Mouse (Mus musculus): ENCODE measurements around the gene Emilin2. TPM values are rescaled to one million over a fixed set of nuclear protein-coding genes. Genes with fewer than 3 reads are reported as not detected.

Emilin2 gene
- total and polyA plus RNA-seq, 3 experiments: 37.2 to 43.5 (median 43.3) TPM

DNA sequence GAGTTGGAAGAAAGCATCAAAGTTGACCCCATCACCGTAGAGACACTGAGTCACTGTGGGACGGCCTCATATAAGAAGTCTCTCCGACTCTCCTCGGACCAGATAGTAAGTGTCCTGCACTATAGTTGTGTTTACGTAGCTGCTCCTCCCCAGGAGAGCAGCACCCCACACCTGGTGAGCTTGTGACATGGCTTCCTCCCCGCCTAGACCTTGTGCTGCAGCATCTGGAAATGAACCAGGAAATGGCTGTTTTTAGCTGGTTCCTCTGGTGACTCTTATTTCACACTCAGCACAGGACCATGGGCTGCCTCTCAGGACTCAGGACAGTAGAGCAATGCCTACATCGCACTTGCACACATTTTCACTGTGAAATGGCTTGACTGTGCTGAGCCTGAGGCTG, 69.1 kb downstream of the Emilin2 start:
- H3K36me3 ChIP-seq (ENCODE audit: control insufficient read depth, insufficient read depth, low read length): no peaks in the 10 kb centered on the region
- H3K27me3 ChIP-seq (ENCODE audit: control insufficient read depth, insufficient read depth, low read length): no peaks in the 10 kb centered on the region
- H3K4me1 ChIP-seq (ENCODE audit: control insufficient read depth, insufficient read depth, low read length): no peaks in the 10 kb centered on the region
- H3K79me2 ChIP-seq (replicated peaks; ENCODE audit: control insufficient read depth, insufficient read depth, low read length): no peaks in the 10 kb centered on the region
- intact Hi-C loops (cut with DNase I): no loop called here
- DNase-seq: no peak
- no peak overlapping the region for H3K27ac ChIP-seq
- no peak overlapping the region for H3K9ac ChIP-seq (ENCODE audit: low read depth, low read length)
- H3K4me3 ChIP-seq: no peak overlapping the region
- WGBS: 94% methylated on average over 7 of the region's 7 CpGs
- no peak for TF ChIP-seq CTCF (IDR thresholded peaks at IDR 0.05)

DNA sequence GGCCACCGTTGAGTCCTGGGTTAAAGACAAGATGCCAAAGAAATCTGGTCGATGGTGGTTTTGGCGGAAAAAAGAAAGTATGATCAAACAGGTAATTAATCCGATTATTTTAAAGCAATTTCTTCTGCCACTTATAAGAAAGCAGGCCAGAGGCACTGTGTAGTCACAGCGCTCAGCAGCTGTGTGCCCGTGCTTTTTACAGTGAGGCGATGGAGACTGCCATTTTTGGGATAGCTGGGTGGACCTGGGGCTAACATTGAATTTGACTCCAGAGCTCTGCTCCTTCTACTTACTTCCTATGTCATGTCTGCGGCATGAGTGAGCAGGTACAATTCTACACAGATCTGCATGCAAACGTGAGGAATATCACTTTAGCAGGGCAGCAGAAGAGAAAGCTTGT, 71.0 kb downstream of the Emilin2 start:
- intact Hi-C loops (cut with DNase I): no loop called here

DNA sequence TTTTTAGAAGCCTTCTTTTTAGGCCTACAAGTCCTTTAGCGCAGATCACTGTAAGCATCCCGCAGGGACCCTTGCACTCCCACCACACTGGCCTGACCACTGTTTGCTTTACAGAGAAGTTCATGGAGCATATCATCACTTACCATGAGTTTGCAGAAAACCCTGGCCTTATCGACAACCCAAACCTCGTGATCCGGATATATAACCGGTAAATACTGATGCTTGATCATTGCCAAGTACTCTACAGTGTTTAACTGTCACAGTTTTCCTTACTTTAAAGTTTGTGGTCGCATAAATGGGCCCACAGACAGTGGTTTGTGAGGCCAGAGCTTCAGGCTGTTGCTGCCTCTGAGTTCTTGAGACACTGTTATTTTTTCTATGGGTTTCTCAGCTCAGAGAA, 73.3 kb downstream of the Emilin2 start:
- 95% methylated on average over 7 of the region's 7 CpGs for WGBS
- Histone ChIP-seq H3K36me3 (ENCODE audit: control insufficient read depth, insufficient read depth, low read length) (no peaks in the 10 kb centered on the region), H3K4me3 (no peak overlapping the region), H3K79me2 (replicated peaks; ENCODE audit: control insufficient read depth, insufficient read depth, low read length) (no peaks in the 10 kb centered on the region), H3K4me1 (ENCODE audit: control insufficient read depth, insufficient read depth, low read length) (no peaks in the 10 kb centered on the region), H3K27ac (no peak overlapping the region), H3K9ac (ENCODE audit: low read depth, low read length) (no peak overlapping the region), H3K27me3 (ENCODE audit: control insufficient read depth, insufficient read depth, low read length) (no peaks in the 10 kb centered on the region)
- no peak for TF ChIP-seq CTCF (IDR thresholded peaks at IDR 0.05)
- TF ChIP-seq EP300 (IDR thresholded peaks at IDR 0.05; ENCODE audit: insufficient read depth, low read depth, low read length): no peak
- no peak for TF ChIP-seq POLR2A (IDR thresholded peaks at IDR 0.05; ENCODE audit: insufficient read depth, low read depth, low read length)
- DNase-seq: no peak
- intact Hi-C loops (cut with DNase I): no loop called here

More for the DNA sequence above, 71.0 kb downstream of the Emilin2 start:
- no peak overlapping the region for H3K4me3 ChIP-seq
- DNase-seq: no peak
- no peaks in the 10 kb centered on the region for H3K4me1 ChIP-seq (ENCODE audit: control insufficient read depth, insufficient read depth, low read length)
- TF ChIP-seq EP300 (IDR thresholded peaks at IDR 0.05; ENCODE audit: insufficient read depth, low read depth, low read length) (no peak), CTCF (IDR thresholded peaks at IDR 0.05) (no peak), POLR2A (IDR thresholded peaks at IDR 0.05; ENCODE audit: insufficient read depth, low read depth, low read length) (no peak)
- H3K27ac ChIP-seq: no peak overlapping the region
- no peaks in the 10 kb centered on the region for H3K27me3 ChIP-seq (ENCODE audit: control insufficient read depth, insufficient read depth, low read length)
- WGBS: 94% methylated on average over 9 of the region's 9 CpGs
- H3K79me2 ChIP-seq (replicated peaks; ENCODE audit: control insufficient read depth, insufficient read depth, low read length): no peaks in the 10 kb centered on the region
- no peak overlapping the region for H3K9ac ChIP-seq (ENCODE audit: low read depth, low read length)
- H3K36me3 ChIP-seq (ENCODE audit: control insufficient read depth, insufficient read depth, low read length): no peaks in the 10 kb centered on the region

DNA sequence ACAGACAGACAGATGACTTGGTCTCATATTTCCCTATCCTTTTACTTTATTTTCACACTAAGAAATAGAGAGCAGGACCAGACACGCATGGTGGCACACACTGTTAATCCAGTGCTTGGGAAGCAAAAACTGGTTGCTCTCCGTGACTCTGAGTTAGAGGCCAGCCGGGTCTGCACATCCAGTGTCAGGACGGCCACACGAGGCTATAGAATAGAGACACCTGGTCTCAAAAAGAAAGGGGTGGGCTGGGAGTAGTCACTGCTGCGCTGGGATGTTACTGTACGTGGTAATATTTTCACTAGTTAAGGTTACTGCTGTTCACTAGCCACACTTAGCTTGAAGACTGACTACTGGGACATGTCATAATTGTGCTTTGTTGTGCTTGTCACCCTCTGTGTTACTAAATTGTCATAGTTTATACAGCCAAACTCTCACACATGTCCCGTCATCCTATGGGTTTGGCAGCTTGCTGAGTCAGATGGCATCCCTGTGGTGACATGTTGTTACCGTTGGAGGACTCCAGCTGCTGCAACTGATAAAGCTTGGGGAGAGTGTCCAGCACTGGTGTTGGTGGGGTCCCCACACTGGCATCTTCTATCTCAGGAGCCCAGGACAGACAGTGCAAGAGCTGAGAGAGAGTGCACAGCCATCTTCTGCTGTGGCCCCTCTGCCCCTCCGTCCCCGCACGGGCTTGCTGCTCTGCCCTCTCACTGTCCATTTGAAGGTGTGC, 76.4 kb downstream of the Emilin2 start:
- Histone ChIP-seq H3K27ac (no peak overlapping the region), H3K79me2 (replicated peaks; ENCODE audit: control insufficient read depth, insufficient read depth, low read length) (no peaks in the 10 kb centered on the region), H3K36me3 (ENCODE audit: control insufficient read depth, insufficient read depth, low read length) (no peaks in the 10 kb centered on the region), H3K27me3 (ENCODE audit: control insufficient read depth, insufficient read depth, low read length) (no peaks in the 10 kb centered on the region), H3K4me3 (no peak overlapping the region), H3K4me1 (ENCODE audit: control insufficient read depth, insufficient read depth, low read length) (no peaks in the 10 kb centered on the region), H3K9ac (ENCODE audit: low read depth, low read length) (no peak overlapping the region)
- TF ChIP-seq POLR2A (IDR thresholded peaks at IDR 0.05; ENCODE audit: insufficient read depth, low read depth, low read length): no peak
- no peak for TF ChIP-seq CTCF (IDR thresholded peaks at IDR 0.05)
- TF ChIP-seq EP300 (IDR thresholded peaks at IDR 0.05; ENCODE audit: insufficient read depth, low read depth, low read length): no peak
- WGBS: 88% methylated on average over 12 of the region's 12 CpGs
- intact Hi-C loops (cut with DNase I): no loop called here
- no peak for DNase-seq

DNA sequence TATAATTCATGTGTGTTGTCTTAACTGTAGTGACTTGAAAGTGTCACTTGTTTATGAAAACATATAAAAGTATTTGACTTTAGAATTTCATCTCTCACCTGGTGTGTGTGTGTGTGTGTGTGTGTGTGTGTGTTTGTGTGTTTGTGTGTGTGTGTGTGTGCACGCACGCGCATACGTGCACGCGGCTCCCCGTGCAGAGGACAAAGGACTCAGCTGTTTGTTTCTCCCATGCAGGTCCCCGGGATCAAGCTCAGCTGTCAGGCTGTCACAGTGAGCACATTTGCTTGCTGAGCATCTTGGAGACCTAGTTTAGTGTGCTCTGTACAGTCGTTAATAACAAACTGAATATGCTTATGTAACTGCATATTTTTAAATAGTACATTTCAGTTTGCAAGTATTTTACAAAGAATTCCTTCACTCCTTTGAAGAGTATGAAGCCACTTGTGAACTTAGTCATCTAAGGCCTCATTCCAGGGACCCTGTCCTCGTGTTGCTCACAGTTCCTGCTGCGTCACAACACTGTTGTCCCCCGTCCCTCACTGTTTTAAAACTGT, 77.7 kb downstream of the Emilin2 start:
- intact Hi-C loops (cut with DNase I): no loop called here
- Histone ChIP-seq H3K9ac (ENCODE audit: low read depth, low read length) (no peak overlapping the region), H3K79me2 (replicated peaks; ENCODE audit: control insufficient read depth, insufficient read depth, low read length) (no peaks in the 10 kb centered on the region), H3K27me3 (ENCODE audit: control insufficient read depth, insufficient read depth, low read length) (no peaks in the 10 kb centered on the region), H3K4me3 (no peak overlapping the region), H3K27ac (no peak overlapping the region), H3K4me1 (ENCODE audit: control insufficient read depth, insufficient read depth, low read length) (no peaks in the 10 kb centered on the region), H3K36me3 (ENCODE audit: control insufficient read depth, insufficient read depth, low read length) (no peaks in the 10 kb centered on the region)
- 85% methylated on average over 12 of the region's 12 CpGs for WGBS
- TF ChIP-seq POLR2A (IDR thresholded peaks at IDR 0.05; ENCODE audit: insufficient read depth, low read depth, low read length): no peak
- TF ChIP-seq EP300 (IDR thresholded peaks at IDR 0.05; ENCODE audit: insufficient read depth, low read depth, low read length): no peak
- no peak for TF ChIP-seq CTCF (IDR thresholded peaks at IDR 0.05)
- DNase-seq: no peak

DNA sequence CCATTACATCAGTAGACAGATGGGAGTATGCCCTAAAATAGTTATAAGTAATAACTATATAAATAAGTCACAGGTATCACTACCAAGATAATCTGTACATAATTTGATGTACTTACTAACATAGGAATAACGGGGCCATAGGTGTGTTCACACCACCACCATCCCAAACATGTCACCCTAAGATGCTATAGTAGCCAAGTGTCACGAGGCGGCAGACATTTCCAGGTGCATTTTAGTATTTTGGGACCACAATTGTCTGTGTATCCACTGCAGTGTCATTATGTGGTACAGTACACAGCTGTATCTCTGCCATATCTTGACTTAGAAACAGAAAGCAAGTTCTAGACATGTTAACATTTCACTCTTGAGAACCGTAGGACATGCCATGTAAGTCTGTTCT, 78.6 kb downstream of the Emilin2 start:
- H3K27ac ChIP-seq: no peak overlapping the region
- H3K4me1 ChIP-seq (ENCODE audit: control insufficient read depth, insufficient read depth, low read length): no peaks in the 10 kb centered on the region
- no peak overlapping the region for H3K9ac ChIP-seq (ENCODE audit: low read depth, low read length)
- no peaks in the 10 kb centered on the region for H3K36me3 ChIP-seq (ENCODE audit: control insufficient read depth, insufficient read depth, low read length)
- H3K4me3 ChIP-seq: no peak overlapping the region
- no peaks in the 10 kb centered on the region for H3K27me3 ChIP-seq (ENCODE audit: control insufficient read depth, insufficient read depth, low read length)
- H3K79me2 ChIP-seq (replicated peaks; ENCODE audit: control insufficient read depth, insufficient read depth, low read length): no peaks in the 10 kb centered on the region
- 96% methylated on average over 4 of the region's 4 CpGs for WGBS
- DNase-seq: no peak
- TF ChIP-seq CTCF (IDR thresholded peaks at IDR 0.05): no peak
- TF ChIP-seq EP300 (IDR thresholded peaks at IDR 0.05; ENCODE audit: insufficient read depth, low read depth, low read length): no peak
- TF ChIP-seq POLR2A (IDR thresholded peaks at IDR 0.05; ENCODE audit: insufficient read depth, low read depth, low read length): no peak
- intact Hi-C loops (cut with DNase I): no loop called here
